Mouse (Mus musculus) CH12.LX (cell line): ENCODE data around the gene Sim2. TPM values are rescaled to one million over a fixed set of nuclear protein-coding genes. Genes with fewer than 3 reads are reported as not detected.

Source experiments
- DNase-seq: peaks from one replicate; pipeline ENCODE4 v3.0.0-alpha.2; 2013; ENCODE audit errors: extremely low read depth
- H3K27ac ChIP-seq: 2 replicates; pipeline ENCODE4 v1.5.1; 2012; ENCODE audit warnings: low read depth, mild to moderate bottlenecking, control low read depth, moderate library complexity; ENCODE audit not compliant: insufficient read depth
- H3K27me3 ChIP-seq: replicated peaks from 2 replicates; pipeline ENCODE3; 2012; ENCODE audit warnings: inconsistent platforms
- H3K36me3 ChIP-seq, 2 experiments: replicated peaks in 1 of 2; 2 replicates each; pipeline versions ENCODE3 to v1.6.1; 2012; ENCODE audit warnings: inconsistent platforms in 1 of 2, low read length in 1 of 2, mild to moderate bottlenecking in 1 of 2, mixed read lengths in 1 of 2, moderate library complexity in 1 of 2; ENCODE audit not compliant: control insufficient read depth in 1 of 2, insufficient read depth in 1 of 2
- H3K4me1 ChIP-seq, 2 experiments: 2 replicates each; pipeline ENCODE4 v1.6.1; 2012; ENCODE audit warnings: inconsistent platforms in 1 of 2, moderate library complexity in 1 of 2; ENCODE audit not compliant: insufficient read depth in 2 of 2, control insufficient read depth in 1 of 2
- H3K4me2 ChIP-seq: 2 replicates; pipeline ENCODE4 v1.6.1; 2012; ENCODE audit warnings: low read depth, mild to moderate bottlenecking, control low read depth; ENCODE audit not compliant: poor library complexity, insufficient read depth, severe bottlenecking
- H3K4me3 ChIP-seq, 3 experiments: fragments of 150-350 bp in 1 of 3; sonication (generic) in 1 of 3; replicated peaks in 1 of 3; 2 replicates each; pipeline versions ENCODE3 to v1.5.1; 2011 to 2012; ENCODE audit warnings: low read depth in 2 of 3, low read length in 2 of 3, mild to moderate bottlenecking in 2 of 3, moderate library complexity in 2 of 3, control low read depth in 1 of 3, improper control_type of control experiment in 1 of 3, inconsistent platforms in 1 of 3, mixed read lengths in 1 of 3; ENCODE audit not compliant: poor library complexity in 1 of 3
- H3K79me2 ChIP-seq: replicated peaks from 2 replicates; pipeline ENCODE4 v1.6.1; 2012; ENCODE audit warnings: mild to moderate bottlenecking, moderate library complexity; ENCODE audit not compliant: control insufficient read depth, poor library complexity, insufficient read depth, severe bottlenecking; ENCODE audit errors: extremely low read depth
- H3K9ac ChIP-seq: 2 replicates; pipeline ENCODE4 v1.6.1; 2012; ENCODE audit warnings: low read depth, mild to moderate bottlenecking, control low read depth, moderate library complexity; ENCODE audit not compliant: insufficient read depth
- H3K9me3 ChIP-seq: replicated peaks from 2 replicates; pipeline ENCODE3; 2012; ENCODE audit warnings: low read length, inconsistent platforms, mixed read lengths
- CHD1 ChIP-seq: IDR thresholded peaks from 2 replicates; pipeline ENCODE4 v1.6.1; 2012; ENCODE audit warnings: low read depth, low read length, improper control_type of control experiment, inconsistent platforms
- CHD2 ChIP-seq: IDR thresholded peaks from 2 replicates; pipeline ENCODE4 v1.6.1; 2011; ENCODE audit warnings: low read length, improper control_type of control experiment
- E2F4 ChIP-seq: IDR thresholded peaks from 2 replicates; pipeline ENCODE4 v1.6.1; 2011; ENCODE audit warnings: low read depth, low read length, improper control_type of control experiment; ENCODE audit not compliant: insufficient replicate concordance
- EP300 ChIP-seq: IDR thresholded peaks from 2 replicates; pipeline ENCODE4 v1.6.1; 2011; ENCODE audit warnings: low read length, improper control_type of control experiment
- ETS1 ChIP-seq: conservative IDR thresholded peaks from 2 replicates; pipeline ENCODE4 v1.6.1; 2012; ENCODE audit warnings: low read depth, mild to moderate bottlenecking, inconsistent platforms, low read length, improper control_type of control experiment, moderate library complexity
- IRF4 ChIP-seq: IDR thresholded peaks from 2 replicates; pipeline ENCODE4 v1.6.1; 2014; ENCODE audit warnings: low read depth, mild to moderate bottlenecking, inconsistent platforms, low read length, improper control_type of control experiment
- MAFK ChIP-seq: IDR thresholded peaks from 2 replicates; pipeline ENCODE4 v1.6.1; 2011; ENCODE audit warnings: low read length, improper control_type of control experiment; ENCODE audit not compliant: insufficient replicate concordance
- MAX ChIP-seq: IDR thresholded peaks from 2 replicates; pipeline ENCODE4 v1.6.1; 2011; ENCODE audit warnings: low read length, improper control_type of control experiment
- MAZ ChIP-seq: IDR thresholded peaks from 2 replicates; pipeline ENCODE4 v1.6.1; 2012; ENCODE audit warnings: low read depth, mild to moderate bottlenecking, inconsistent platforms, low read length, improper control_type of control experiment, moderate library complexity
- MEF2A ChIP-seq: IDR thresholded peaks from 2 replicates; pipeline ENCODE4 v1.6.1; 2014; ENCODE audit warnings: low read depth, mild to moderate bottlenecking, inconsistent platforms, low read length, improper control_type of control experiment, borderline replicate concordance
- MXI1 ChIP-seq: IDR thresholded peaks from 2 replicates; pipeline ENCODE4 v1.6.1; 2011; ENCODE audit warnings: mild to moderate bottlenecking, low read depth, low read length, improper control_type of control experiment
- MYC ChIP-seq: IDR thresholded peaks from 2 replicates; pipeline ENCODE4 v1.6.1; 2011; ENCODE audit warnings: low read depth, mild to moderate bottlenecking, improper control_type of control experiment, low read length
- NELFE ChIP-seq: IDR thresholded peaks from 2 replicates; pipeline ENCODE4 v1.6.1; 2011; ENCODE audit warnings: low read depth, low read length, improper control_type of control experiment
- POLR2AphosphoS2 ChIP-seq: IDR thresholded peaks from 2 replicates; pipeline ENCODE4 v1.6.1; 2011; ENCODE audit warnings: low read depth, low read length, improper control_type of control experiment
- RAD21 ChIP-seq: IDR thresholded peaks from 2 replicates; pipeline ENCODE4 v1.6.1; 2011; ENCODE audit warnings: low read depth, mild to moderate bottlenecking, low read length, improper control_type of control experiment, moderate library complexity
- SMC3 ChIP-seq: IDR thresholded peaks from 2 replicates; pipeline ENCODE4 v1.6.1; 2011; ENCODE audit warnings: low read depth, low read length, improper control_type of control experiment
- USF1 ChIP-seq: IDR thresholded peaks from 2 replicates; pipeline ENCODE4 v1.6.1; 2014; ENCODE audit warnings: low read depth, mild to moderate bottlenecking, inconsistent platforms, low read length, improper control_type of control experiment
- ZKSCAN1 ChIP-seq: IDR thresholded peaks from 2 replicates; pipeline ENCODE4 v1.6.1; 2012; ENCODE audit warnings: low read depth, inconsistent platforms, low read length, improper control_type of control experiment, borderline replicate concordance
- ZMIZ1 ChIP-seq: IDR thresholded peaks from 2 replicates; pipeline ENCODE4 v1.6.1; 2012; ENCODE audit warnings: low read depth, mild to moderate bottlenecking, inconsistent platforms, low read length, improper control_type of control experiment
- dilution Hi-C: fragments of 300-500 bp; cut with MboI; formaldehyde crosslinking; loops from 2 replicates; pipeline ENCODE4 v1.14.3; 2020; ENCODE audit warnings: low sequenced_read_pairs; ENCODE audit not compliant: extremely low pct_unique_long_range_greater_than_20kb, extremely low pct_ligation_motif_present
- in situ Hi-C: fragments of 300-500 bp; cut with MboI; formaldehyde crosslinking; loops from 3 replicates; pipeline ENCODE4 v1.14.3; 2019; ENCODE audit warnings: low sequenced_read_pairs, low pct_ligation_motif_present, low pct_unique_long_range_greater_than_20kb, mixed read lengths
- polyA plus RNA-seq: library from polyadenylated mRNA; unstranded; fragments of >175 nt; gene quantifications from 2 replicates; pipeline ENCODE4 v1.2.1, GENCODE M21; 2012; ENCODE audit warnings: low read depth; ENCODE audit not compliant: insufficient read length
- total RNA-seq, 2 experiments: library from RNA; depleted of rRNA; stranded (reverse); fragments of 300-350 nt in 1 of 2; fragments of >200 nt in 1 of 2; gene quantifications; 2 replicates each; pipeline ENCODE4 v1.2.3; 2012 to 2014

Gene Sim2
- total and polyA plus RNA-seq, 3 experiments = not detected

GRCm38 (mm10) chr16:94070920-94071319 lies 13.8 kb upstream of the Sim2 start:
- no peaks in the 10 kb centered on the region for H3K36me3 ChIP-seq
- DNase-seq = no peak
- no peaks in the 10 kb centered on the region for H3K27me3 ChIP-seq
- TF ChIP-seq ETS1 (no peak), MAX (no peak), E2F4 (no peak), MAZ (no peak), ZMIZ1 (no peak), POLR2AphosphoS2 (no peak), CHD1 (no peak), NELFE (no peak), USF1 (no peak), MEF2A (no peak), CHD2 (no peak)
- in situ Hi-C loops = no loop called here
- H3K79me2 ChIP-seq = no peaks in the 10 kb centered on the region
- H3K4me2 ChIP-seq = no peak overlapping the region
- no peak overlapping the region for H3K27ac ChIP-seq
- dilution Hi-C loops = no loop called here
- peaks cover 18% of the 10 kb centered on the region for H3K9me3 ChIP-seq
- H3K9ac ChIP-seq = no peak overlapping the region
- no peak overlapping the region for H3K4me3 ChIP-seq
- H3K4me1 ChIP-seq = peaks cover 0 to 10% of the 10 kb centered on the region in 2 experiments; a peak in 2 of 4 replicates

DNA sequence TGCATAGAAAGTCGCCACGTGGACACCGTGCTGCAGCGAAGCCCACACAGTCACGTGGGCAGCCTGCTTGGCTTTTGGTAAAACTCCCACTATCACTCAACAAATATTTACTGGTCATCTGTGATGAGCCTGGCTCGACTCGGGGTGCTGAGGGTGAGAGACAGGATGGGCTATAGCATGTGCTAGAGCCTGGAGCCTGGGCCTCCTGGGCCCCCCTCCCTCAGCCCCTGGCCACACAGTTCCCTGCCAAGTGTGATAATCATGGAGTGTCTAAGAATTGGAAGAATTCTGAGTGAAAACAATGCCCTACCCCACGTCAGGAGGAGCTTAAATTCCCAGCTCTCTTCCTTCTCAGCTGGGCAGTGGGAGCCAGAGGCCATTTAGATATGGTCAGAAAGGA lies 13.3 kb upstream of the Sim2 start:
- H3K4me3 ChIP-seq = no peak overlapping the region
- DNase-seq = no peak
- in situ Hi-C loops (no loop called here), dilution Hi-C loops (no loop called here)
- H3K36me3 ChIP-seq = no peaks in the 10 kb centered on the region
- H3K9me3 ChIP-seq = peaks cover 18% of the 10 kb centered on the region
- H3K9ac ChIP-seq = no peak overlapping the region
- no peak overlapping the region for H3K27ac ChIP-seq
- TF ChIP-seq CHD1 = no peak
- TF ChIP-seq E2F4 = no peak
- no peak for TF ChIP-seq MAFK
- TF ChIP-seq ZKSCAN1 = no peak
- TF ChIP-seq EP300 = no peak
- TF ChIP-seq MEF2A = no peak
- TF ChIP-seq RAD21 = no peak
- TF ChIP-seq MXI1 = no peak
- no peak for TF ChIP-seq IRF4
- TF ChIP-seq SMC3 = no peak
- no peak for TF ChIP-seq MYC
- no peaks in the 10 kb centered on the region for H3K27me3 ChIP-seq
- no peaks in the 10 kb centered on the region for H3K79me2 ChIP-seq
- peaks cover 0 to 10% of the 10 kb centered on the region in 2 experiments; a peak in 2 of 4 replicates for H3K4me1 ChIP-seq
- no peak overlapping the region for H3K4me2 ChIP-seq
